Mouse (Mus musculus): Measurements from ENCODE around the gene Bmpr1a.

DNA sequence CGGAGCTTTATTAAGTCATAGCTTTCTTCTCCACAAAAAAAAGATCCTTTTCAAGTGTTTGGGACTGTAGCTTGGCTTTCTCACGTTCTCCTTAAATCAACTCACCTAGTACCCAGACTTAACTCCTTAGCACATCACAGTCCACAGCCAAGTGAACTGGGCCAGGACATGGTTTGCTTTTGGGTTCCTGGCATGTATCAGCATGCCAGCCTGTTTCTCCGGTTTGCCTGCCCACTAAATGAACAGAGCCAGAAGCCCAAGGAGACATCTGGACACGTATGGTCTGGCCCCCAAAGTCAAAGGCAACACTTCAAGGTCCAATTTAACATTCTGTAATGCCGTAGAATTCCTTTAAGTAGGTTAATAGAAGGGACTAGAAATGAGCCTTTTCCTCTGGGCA, 1.2 kb upstream of the Bmpr1a start:
- TF ChIP-seq CTCF (IDR thresholded peaks at IDR 0.05; ENCODE audit: low read depth) (no peak), EP300 (IDR thresholded peaks at IDR 0.05; ENCODE audit: low read depth) (no peak)
